Mouse (Mus musculus) kidney, postnatal 25 days (tissue): ENCODE measurements around the gene Nme7.

Source experiments
- DNase-seq, 2 experiments: peaks; one replicate each; pipeline ENCODE4 v3.0.0; 2021; ENCODE audit warnings: mixed read lengths in 2 of 2

Gene Nme7

DNA sequence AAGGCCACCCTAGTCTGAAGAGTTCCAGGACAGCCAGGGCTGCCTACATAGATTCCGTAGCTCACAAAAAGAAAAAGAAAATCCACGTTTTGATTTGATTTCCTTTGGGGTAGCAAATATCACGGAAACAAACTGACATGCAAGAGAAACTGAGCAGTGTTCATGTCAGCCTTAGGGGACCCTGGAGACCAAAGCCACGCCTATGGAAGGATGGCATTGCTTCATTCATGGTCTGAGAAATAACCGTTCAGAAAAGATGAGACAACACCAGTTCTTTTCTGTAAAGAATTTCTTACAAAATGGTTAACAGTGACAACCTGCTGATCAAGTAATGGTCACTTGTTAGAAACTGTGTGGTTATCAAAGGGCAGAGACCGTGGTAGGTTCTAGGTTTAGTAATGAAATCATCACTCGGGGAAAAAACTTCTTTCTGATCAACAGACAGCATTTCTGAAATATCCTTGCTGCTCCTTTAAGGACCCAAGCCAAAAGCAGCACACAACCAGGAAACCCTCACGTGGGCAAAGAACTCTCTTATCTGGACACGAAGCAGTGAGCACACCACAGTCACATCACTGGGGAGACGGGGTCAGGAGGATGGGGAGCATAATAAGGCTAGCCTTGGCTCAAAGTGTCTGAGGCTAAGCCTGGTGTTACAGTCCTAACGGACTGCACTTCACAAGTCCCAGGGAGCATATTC lies 136.9 kb downstream of the Nme7 start:
- peak in 1 of 2 experiments; percentile 30 for DNase-seq

DNA sequence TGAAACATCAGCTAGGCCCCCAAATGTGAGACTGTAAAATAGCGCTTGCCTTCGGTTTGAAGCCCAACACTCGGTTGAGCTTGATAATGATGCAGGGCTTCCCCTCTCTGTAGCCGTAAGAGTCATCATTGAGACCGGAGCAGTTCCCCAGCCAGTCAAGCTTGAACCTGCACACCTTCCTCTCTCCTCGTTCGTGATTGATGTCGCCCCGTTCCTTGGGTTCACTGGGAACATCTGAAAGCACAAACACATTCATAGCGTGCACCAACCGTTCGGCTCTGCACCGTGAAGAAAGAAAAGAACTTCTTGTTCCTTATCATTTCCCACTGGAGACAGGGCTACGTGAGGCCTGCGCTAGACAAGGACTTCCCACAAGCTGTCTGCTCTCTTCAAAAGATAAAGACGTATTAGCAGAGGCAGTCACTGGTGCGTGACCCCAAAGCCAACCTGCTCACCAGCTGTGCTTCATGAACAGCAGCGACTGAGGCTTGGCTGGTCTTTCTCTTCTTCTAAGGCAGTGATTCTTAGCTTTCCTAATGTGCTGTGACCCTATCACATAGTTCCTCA lies 137.6 kb downstream of the Nme7 start:
- DNase-seq = peak in 1 of 2 experiments; percentile 30

- no peak for DNase-seq
These were observed 141.8 kb downstream of the Nme7 start for GRCm38 (mm10) chr1:164445620-164446162.

GRCm38 (mm10) chr1:164446535-164446934 lies 142.6 kb downstream of the Nme7 start:
- DNase-seq = peak in 1 of 2 experiments; percentile 49

DNA sequence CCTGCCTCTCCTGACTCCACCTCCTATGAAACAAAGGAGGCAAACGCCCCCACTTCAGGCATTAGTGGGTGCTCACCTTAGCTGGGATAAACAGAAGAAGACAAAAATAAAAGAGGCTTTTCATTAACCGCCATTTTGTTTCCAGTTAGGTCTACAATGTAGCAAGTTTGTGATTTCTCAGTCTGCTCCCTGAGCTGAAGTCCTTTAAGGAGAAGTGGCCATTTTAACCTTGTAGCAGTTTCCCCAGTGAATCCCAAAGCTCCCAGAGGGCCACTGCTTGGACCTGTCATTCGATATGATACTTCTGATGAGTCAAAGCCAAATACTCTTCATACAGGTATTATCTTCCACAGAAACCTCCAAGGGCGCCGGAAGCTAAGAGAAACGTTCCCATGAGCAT lies 143.6 kb downstream of the Nme7 start:
- DNase-seq = no peak

GRCm38 (mm10) chr1:164449626-164450025 lies 145.7 kb downstream of the Nme7 start:
- DNase-seq = peak; percentile 79 to 90

- peak in 1 of 2 experiments; percentile 42 for DNase-seq
These were observed 146.3 kb downstream of the Nme7 start for GRCm38 (mm10) chr1:164450231-164450630.

DNA sequence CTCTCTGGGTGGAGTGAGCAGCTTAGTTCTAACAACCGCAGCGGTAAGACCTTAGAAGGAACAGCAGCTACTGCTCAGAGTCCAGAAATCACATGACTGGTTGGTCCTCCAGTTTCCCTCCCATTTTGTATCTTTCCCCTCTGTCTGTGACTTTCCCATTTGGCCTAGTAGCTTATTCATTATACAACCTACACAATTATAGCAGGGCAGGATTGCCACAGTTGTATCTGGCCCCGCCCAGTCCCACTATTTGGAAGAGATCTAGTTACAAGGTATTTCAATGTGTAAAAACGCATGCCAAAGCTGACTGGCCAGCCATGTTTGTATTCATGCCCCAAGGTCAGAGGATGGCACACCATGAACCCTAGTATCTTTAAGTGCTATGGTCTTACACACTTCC lies 146.7 kb downstream of the Nme7 start:
- DNase-seq = no peak

- no peak for DNase-seq
These were observed 147.4 kb downstream of the Nme7 start for GRCm38 (mm10) chr1:164451346-164451745.

DNA sequence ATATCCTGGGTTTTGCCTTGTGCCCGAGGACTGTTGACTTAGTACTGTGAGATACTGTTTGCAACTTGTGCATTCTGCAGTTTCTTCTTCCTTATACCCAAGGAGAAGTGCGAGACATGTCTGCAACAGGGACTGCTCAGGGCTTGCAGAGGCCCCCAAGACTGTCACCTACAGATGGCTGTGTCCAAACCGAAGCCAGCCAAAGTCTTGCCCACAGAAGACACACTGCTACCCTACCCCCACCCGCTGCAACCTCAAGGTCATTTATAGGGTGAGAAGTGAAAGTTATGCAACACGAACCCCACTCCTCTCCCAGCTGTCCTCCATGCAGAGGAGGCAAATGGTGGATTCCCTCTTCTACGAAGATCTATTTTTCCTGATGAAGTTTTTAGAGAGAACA lies 148.7 kb downstream of the Nme7 start:
- no peak for DNase-seq

DNA sequence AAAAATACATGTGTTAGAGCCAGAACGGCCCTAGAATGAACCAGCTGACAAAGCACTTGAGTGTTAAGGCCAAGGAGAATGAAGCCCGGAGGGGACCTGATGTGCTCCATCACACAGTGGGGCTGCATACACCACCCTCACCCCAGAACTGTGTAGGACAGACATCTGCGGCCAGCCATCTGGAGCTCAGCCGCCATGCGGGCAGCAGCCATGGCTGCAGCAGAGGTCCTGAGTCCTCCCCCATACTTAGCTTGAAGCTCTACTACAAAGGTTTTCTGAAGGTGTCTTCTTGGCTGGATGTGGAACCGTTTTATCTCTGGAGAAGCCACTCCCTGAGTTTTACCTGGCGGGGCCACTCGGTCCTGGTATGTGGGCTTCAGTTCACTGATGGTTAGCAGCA lies 149.2 kb downstream of the Nme7 start:
- peak in 1 of 2 experiments; percentile 36 for DNase-seq

GRCm38 (mm10) chr1:164453739-164454138 lies 149.8 kb downstream of the Nme7 start:
- DNase-seq = peak in 1 of 2 experiments; percentile 24

GRCm38 (mm10) chr1:164454747-164455400 lies 151.0 kb downstream of the Nme7 start:
- peak; percentile 71 to 87 for DNase-seq

DNA sequence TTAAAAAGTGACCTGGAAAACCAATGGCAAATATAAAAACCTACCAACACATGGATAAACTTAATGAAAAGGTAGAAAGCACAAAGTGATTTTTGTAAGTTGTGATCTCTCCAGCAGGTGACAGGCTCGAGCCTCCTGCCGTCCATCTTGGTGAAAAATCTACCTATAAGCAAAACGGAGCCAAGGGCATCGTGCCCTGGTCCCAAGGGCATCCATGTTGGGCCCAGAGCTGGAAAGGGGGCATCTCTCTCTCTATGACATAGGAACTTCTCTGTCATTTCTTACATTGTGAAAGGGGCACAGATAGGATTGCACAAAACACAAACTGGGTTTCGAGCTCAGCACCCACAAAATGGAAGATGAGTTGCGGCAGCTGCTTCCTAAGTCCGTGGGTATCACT lies 151.7 kb downstream of the Nme7 start:
- peak; percentile 54 to 65 for DNase-seq

GRCm38 (mm10) chr1:164456065-164456464 lies 152.1 kb downstream of the Nme7 start:
- DNase-seq = peak; percentile 49 to 75

DNA sequence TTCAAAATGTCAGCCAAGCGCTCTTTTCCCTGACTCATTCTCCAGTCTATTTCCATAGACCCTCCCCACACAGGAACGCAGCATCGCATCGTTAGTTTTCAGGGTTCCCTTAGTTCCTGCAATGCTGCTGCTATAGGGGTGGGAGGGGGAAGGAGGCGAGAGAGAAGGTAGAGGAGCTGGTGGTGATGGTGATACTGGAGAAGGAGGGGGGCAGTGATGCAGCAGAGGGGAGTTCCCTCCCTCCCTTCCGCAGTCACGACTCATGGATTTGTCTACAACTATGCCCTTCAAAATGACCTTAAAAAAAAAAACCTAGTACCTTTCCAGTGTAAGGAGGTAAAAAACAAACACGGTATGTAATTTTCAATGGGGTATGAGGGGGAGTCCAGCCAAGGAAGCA lies 152.8 kb downstream of the Nme7 start:
- peak in 1 of 2 experiments; percentile 53 for DNase-seq

DNA sequence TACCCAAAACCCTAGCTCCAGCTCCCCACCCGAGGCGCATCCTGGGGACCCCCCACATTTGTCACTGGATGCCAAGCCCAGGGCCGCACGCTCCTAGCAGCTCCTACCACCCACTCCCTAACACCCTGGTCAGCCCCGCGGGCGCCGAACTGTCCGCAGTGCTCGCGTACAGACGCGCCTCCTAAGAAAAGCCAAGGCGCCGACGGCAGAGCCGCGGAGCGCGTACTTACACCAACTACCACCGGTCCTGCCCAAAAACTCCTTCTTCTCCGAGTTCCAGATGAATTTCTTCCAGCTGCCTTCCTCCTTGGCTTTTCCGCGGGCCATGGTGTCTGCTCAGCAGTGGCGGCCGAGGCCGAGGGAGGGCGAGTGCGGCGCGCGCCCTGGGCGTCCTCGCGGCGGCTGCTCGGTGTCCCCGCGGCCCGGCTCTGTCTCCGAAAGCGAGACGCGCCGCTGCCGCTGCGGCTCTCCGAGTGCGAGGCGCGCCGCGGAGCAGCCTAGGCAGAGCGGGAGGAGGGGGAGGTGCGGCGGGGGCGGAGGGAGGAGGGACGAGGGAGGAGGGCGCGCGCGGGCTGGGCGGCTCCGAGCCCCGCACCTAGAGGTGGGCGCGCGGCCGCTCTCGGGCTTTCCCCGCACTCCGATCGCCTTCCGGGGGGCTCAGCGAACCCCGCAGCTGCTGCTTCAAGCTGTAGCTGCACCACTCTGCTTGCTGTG lies 153.8 kb downstream of the Nme7 start:
- peak; percentile 54 to 69 for DNase-seq

- peak; percentile 87 to 96 for DNase-seq
These were observed 154.3 kb downstream of the Nme7 start, which contains the start of gene Atp1b1 for GRCm38 (mm10) chr1:164458245-164458613. Gene Atp1b1, minus strand, starts transcription at chr1:164458355.

DNA sequence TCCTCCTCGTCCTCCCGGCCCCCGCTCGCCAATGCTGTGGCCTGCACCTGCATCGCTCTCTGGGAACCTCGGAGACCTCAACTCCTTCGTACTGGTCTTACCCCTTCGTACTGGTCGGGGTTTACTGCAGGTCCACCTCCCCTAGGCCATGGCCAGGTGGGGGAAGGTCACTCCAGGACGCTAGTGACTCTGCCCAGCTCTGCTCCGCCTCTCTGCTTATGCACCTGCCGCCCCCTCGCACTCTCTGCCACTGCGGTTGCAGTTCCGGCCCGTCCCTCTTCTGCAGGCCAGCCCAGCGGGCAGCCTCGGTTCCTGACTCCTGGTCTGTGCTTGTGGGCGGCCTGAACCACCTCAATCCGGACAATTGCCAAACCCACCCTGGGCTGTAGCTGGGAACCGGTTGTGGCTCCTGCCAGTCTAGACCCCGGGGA lies 154.7 kb downstream of the Nme7 start:
- DNase-seq = peak; percentile 91 to 98

GRCm38 (mm10) chr1:164459127-164459905 lies 155.4 kb downstream of the Nme7 start:
- DNase-seq = peak; percentile 65 to 71

DNA sequence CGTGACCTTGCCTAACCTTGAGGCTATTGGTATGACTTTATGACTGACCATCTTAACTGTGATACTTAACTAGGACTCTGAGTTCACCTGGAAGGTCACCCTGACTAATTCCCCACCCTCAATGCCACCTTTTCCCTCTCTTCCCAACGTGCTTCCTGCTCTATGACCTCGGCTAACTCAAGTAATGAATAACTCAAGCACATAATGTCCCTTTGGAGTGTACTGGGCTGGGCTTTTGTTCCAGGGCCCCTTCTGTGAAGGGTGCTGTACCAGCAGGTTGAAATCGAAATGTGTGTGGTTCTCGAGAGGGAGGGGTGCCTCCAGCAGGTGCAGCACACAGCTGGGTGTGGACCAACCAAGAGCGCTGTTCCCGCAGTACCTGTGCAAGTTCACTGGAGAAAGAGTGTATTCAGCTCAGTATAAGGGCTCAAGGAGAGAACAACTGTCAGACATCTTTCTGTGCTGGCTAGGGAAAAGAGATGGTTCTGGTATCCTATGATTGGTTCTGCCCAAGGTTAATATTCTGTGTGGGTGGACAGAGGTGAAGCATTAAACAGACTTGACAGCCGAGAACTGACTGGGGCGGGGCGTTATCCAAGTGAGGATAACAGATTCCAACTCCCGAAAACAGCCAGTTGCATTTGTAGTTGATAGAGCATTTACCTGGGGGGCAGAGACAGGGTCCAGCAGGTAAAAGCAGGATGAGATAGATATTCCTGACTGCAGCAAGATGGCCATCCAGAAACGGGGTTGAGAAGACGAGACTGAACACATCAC lies 157.2 kb downstream of the Nme7 start:
- DNase-seq = peak; percentile 80 to 94
